Mouse (Mus musculus) 3134 (cell line): ENCODE measurements around the gene Ccdc60.

Source experiments
- DNase-seq: peaks from one replicate; pipeline ENCODE4 v3.0.0-alpha.2; 2011; ENCODE audit warnings: low spot score; ENCODE audit not compliant: insufficient read length; ENCODE audit errors: extremely low read depth

Gene Ccdc60

GRCm38 (mm10) chr5:116274365-116274764, 14.4 kb downstream of the Ccdc60 start:
- DNase-seq, result no peak

- DNase-seq, result peak; percentile 40
These were observed 17.1 kb downstream of the Ccdc60 start for GRCm38 (mm10) chr5:116271511-116272227.

GRCm38 (mm10) chr5:116269212-116270145, 19.3 kb downstream of the Ccdc60 start:
- no peak for DNase-seq

GRCm38 (mm10) chr5:116262689-116263088, 26.1 kb downstream of the Ccdc60 start:
- no peak for DNase-seq

GRCm38 (mm10) chr5:116261944-116262343, 26.8 kb downstream of the Ccdc60 start:
- no peak for DNase-seq

GRCm38 (mm10) chr5:116260356-116260755, 28.4 kb downstream of the Ccdc60 start:
- no peak for DNase-seq

- no peak for DNase-seq
These were observed 30.4 kb downstream of the Ccdc60 start for GRCm38 (mm10) chr5:116258321-116258860.

- no peak for DNase-seq
These were observed 34.9 kb downstream of the Ccdc60 start for GRCm38 (mm10) chr5:116253914-116254313.

GRCm38 (mm10) chr5:116252186-116252585, 36.6 kb downstream of the Ccdc60 start:
- no peak for DNase-seq

GRCm38 (mm10) chr5:116246642-116247041, 42.1 kb downstream of the Ccdc60 start:
- no peak for DNase-seq

GRCm38 (mm10) chr5:116244476-116244875, 44.3 kb downstream of the Ccdc60 start:
- no peak for DNase-seq

- no peak for DNase-seq
These were observed 45.2 kb downstream of the Ccdc60 start for GRCm38 (mm10) chr5:116243622-116244021.

- DNase-seq, result peak; percentile 15
These were observed 56.7 kb downstream of the Ccdc60 start for GRCm38 (mm10) chr5:116231841-116232643.

GRCm38 (mm10) chr5:116228414-116228813, 60.4 kb downstream of the Ccdc60 start:
- no peak for DNase-seq

GRCm38 (mm10) chr5:116224023-116224422, 64.8 kb downstream of the Ccdc60 start:
- no peak for DNase-seq

GRCm38 (mm10) chr5:116221916-116222315, 66.9 kb downstream of the Ccdc60 start:
- DNase-seq, result no peak

- DNase-seq, result no peak
These were observed 69.5 kb downstream of the Ccdc60 start for GRCm38 (mm10) chr5:116219288-116219687.

GRCm38 (mm10) chr5:116212706-116213105, 76.1 kb downstream of the Ccdc60 start:
- DNase-seq, result no peak

GRCm38 (mm10) chr5:116209378-116210091, 79.2 kb downstream of the Ccdc60 start:
- DNase-seq, result no peak
